Mouse (Mus musculus) ovary, postnatal 10 days (tissue): ENCODE measurements around the gene Olfr1441.

Experiments
- DNase-seq: peaks from one replicate; pipeline ENCODE4 v3.0.0; 2022; ENCODE audit warnings: low spot score

The Olfr1441 gene

DNA sequence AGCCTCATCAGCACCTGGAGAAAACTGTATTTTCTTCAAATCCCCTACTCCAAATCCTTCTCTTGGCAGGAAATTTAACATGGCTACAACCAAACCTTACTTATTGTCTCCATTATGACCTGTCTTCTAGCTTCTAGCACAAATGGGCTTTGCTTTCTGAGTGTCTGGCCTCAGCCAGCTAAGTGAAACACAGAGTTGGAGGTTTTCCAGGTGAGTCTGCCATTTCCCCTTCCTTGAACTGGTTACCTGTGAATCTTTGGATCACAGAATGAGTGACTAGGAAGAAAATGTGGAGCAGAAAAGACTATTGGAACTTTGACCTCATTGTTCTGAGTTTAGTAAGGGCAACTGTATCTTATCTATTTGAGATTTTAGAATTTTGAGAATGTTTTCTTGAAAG lies at the start of gene Olfr1441:
Olfr1441 (plus strand) TSS at position 73 of the 400 bp plus-strand sequence.
- DNase-seq: no peak

DNA sequence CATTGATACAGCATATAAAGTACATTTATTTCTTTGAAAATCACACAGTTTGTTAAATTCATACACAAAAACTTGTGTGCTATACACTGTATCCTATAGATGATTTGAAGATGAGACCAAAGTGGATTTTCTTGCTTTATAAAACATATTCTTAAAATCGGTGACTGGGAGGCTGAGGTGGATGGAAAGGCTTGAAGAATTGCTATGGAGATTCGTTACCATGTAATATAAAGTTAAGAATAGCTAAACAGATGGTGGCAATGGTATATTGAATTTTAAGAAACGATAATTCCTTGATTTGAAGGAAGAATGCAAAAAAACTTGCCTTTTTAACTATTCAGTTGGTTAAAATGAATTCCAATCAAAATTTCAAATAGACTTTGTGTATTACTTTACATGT lies 44.2 kb upstream of the Olfr1441 start:
- no peak for DNase-seq

DNA sequence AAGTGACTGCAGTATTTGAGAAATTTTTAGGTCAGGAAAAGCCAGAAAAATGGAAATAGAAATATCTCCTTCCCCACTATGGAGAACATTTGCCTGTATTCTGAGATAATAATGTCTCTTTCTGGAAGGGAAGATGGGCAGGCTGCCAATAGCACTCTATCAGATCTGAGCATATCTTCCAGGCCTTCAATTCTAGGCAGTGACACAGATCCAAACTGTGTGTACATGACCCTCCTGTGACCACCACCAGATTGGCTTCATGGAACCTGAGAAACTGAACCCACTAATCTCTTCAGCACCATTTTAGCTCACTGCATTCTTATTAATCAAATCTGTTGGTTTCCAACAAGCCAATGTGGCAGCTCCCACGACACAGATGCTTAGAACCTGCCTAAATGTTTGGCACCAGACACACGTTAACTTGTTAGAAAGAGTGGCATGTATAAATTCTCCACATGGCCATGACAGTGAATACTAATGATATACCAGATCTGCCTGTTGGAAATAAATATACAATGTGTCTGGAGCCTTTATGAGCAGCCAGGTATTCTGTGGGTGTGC lies 42.7 kb upstream of the Olfr1441 start:
- DNase-seq: no peak

DNA sequence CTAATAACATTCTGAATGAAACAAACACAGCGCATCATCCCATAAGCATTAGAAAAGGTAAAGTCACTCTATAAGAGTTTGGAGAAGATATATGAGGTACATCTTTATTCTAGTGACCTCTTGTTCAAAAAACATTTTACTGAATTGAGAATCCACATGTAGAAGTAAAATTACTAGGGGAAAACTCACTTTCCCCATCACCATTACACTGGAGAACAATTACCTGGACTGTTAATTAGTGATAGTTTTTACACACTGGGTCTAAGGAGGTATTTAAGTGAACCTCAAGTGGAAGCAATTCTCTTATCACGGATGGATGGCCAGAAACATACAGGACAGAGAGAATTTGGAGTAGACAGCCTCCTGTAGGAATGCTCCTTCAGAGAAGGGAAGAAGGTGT lies 30.3 kb upstream of the Olfr1441 start, which contains the start of gene Olfr1440:
Olfr1440 (plus strand) TSS at position 301 of the 400 bp plus-strand sequence.
- DNase-seq: no peak

DNA sequence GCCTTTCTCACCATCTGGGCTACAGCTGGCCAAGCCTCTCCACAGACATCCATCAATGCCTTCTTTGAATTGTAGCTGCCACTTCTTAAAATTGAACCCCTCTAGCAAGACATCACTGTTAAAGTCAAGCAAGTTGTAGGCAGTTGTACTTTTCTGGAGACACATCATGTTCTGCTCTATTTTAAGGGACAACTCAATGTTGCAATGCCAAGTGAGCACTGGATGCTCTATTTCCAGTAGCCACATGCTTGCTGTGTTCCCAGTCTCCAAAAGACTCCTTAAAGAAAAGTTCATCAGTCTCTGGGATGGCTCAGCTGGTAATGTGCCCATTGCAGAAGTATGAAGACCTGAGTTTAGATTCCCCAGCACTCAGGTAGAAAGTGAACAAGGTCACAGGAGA lies 3.5 kb upstream of the Olfr1441 start:
- DNase-seq: no peak

DNA sequence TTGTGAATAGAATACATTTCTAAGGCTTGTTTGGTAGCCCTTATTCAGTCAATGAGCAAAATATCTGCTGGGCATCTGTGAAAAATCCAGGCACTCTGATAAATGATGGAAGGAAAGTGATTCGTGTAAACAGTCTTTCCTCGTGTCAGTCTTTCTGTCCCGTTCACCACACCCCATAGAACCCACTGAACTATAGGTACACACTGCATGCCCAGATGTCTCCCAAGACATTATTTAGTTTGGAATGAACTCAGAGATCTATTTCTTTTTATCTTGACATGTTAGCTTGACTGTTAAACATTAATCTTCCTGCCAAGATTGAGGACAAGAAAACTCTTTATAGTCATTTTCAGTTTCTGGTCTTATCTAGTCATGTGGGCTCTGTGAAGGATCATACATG lies 1.1 kb downstream of the Olfr1441 start:
- DNase-seq: no peak

DNA sequence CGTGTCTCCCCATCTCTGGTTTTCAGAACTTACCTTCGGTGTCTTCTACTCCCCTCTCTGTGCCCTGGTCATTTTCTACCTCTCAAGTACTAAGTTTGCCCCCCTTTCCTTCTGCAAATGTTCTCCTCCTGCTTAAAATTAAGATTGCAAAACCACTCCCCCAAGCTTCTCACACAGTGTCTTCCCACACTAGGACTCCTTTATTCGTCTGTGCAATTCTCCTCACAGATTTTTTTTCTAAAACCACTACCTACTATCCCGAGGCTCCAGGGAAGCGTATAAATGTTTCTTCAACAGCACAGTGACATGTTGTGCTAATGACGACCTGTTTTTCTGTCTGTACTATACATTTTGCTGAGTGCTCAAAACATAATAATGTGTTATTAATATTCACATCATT lies 3.3 kb downstream of the Olfr1441 start:
- DNase-seq: no peak

DNA sequence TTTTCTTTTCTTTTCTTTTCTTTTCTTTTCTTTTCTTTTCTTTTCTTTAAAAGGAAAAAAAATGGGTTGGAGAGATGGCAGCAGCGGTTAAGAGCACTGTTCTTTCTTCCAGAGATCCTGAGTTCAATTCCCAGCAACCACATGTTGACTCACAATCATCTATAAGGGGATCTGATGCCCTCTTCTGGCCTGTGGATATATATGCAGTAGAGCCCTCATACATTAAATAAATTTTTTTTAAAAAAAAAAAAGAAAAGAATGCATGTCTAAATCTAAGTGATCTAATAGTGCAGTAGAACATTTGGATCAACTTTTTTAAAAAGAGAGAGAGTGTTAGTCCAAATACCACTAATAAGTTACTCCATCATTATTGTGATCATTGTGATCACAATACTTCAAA lies 4.4 kb downstream of the Olfr1441 start:
- no peak for DNase-seq

DNA sequence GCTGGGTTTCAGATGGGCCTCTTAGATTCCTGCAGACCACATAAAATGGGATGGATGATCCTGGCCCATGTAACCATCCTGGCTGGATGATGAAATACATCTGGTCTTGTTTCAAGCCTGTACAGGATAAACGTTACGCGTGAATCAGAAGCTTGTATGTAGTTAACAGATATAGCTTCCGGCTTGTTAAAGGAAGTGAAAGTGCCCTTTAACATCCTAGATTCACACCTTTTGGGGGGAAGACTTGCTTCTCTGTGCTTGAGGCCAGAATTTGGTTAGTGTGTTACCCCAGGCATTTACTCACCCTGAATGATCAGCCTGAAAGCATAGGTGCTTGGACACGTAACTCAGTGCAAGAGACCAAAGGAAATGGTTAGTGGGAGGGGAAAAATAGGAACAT lies 9.9 kb downstream of the Olfr1441 start:
- no peak for DNase-seq

DNA sequence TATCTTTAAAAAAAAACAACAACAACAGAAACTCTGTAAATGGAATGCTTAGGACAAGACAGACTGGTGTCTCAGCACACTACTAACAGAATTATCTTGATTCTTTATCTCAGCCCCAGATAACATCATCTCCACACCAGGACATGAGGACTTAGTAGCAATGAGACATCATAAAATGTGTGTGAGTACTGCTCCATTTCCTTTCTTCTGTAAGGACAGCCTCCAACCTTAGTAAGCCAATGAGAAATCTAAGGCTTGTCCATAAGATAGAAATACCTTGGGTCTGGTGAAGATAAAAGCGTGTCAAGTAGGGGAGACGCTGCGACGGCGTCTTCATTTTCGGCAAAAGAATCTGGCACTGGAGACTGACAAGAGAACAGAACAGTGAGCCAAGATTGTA lies 10.4 kb downstream of the Olfr1441 start, which contains the start of gene Pfpl:
Pfpl (plus strand) TSS at position 301 of the 400 bp plus-strand sequence.
- DNase-seq: no peak

DNA sequence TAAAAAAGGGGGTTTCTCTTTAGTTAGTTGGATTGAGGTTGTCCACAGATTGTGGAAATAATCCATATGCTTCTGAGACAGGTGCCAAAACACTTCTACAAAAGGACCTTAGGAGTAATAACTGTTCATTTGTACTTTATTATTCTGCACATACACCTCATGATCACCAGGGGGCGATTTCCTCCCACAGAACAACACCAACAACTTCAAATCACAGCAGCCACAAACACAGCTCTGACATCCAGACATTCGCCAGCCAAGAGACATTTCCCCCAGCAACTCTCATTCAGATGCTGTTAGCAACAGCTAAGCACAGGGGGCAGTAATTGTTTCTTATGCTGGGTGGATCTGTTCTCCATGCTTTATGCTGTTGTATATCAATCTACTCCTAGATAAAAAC lies 15.8 kb downstream of the Olfr1441 start:
- no peak for DNase-seq

DNA sequence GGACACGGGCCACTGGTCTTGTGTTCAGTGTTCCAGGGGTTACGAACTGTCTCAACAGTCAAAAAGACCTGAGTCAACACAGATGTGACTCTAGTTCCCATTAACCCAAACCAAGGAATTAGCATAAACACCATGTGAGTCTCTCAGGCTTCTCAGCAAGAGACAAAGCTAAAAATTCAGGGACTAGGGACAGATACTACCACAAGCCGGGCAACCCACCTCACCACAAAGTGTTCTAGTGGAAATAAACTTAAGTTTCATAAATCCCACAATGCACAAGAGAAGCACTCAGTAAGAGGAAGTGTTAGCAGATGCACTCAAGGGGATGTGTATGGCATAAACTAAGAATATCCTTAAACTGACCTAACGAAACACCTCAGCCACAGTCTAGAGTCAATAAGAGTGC lies 17.8 kb downstream of the Olfr1441 start:
- no peak for DNase-seq

DNA sequence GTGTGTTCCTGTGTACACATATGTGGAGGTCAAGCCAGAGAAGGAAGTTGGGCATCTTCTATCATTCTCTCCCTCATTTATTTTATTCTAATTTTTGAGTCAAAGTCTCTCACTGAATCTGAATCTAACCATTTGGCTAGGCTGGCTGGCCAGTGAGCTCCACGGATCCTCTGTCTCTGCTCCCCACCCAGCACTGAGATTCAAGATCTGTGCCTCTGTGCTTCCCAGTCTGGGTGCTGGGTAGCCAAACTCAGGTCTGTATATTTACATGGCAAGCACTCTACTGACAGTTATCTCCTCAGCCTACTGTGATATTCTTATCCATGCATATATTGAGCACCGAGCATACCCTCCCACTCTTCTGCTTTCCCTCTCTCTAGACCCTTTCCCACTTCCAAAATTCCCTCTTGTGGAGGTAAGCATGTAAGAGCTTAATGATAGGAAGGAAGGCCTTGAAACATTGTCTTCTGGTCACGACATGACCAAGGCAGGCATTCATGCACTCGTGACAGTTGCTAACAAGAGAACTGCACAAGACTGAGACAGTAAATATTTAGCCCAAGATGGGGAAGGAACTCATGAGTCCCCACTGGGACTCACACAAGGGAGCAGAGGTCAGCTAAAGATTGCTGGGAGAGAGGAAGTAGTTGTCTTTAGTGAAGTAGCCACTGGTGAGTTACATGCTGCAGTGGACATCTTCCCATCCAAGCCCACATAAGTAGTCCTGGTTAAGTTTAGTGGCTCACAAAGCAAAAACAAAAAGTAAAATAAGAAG lies 18.7 kb downstream of the Olfr1441 start:
- no peak for DNase-seq

DNA sequence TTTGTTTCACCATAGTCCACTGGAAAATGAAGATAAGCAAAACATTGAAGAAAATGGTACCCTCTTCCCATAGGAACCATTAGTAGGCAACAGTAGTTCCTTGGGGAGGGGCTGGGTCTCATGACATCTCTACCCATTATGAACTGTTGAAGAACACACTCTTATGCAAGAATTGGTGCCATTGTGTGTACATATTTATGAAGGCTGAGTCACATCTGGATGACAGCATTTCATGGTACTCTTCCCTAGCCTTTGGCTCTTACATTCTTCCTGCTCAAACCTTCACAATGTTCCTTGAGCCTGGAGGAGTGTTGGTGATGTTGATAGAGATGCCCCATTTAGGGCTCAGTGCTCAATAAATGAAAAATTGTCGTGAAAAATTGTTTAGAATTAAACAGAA lies 22.3 kb downstream of the Olfr1441 start:
- no peak for DNase-seq

DNA sequence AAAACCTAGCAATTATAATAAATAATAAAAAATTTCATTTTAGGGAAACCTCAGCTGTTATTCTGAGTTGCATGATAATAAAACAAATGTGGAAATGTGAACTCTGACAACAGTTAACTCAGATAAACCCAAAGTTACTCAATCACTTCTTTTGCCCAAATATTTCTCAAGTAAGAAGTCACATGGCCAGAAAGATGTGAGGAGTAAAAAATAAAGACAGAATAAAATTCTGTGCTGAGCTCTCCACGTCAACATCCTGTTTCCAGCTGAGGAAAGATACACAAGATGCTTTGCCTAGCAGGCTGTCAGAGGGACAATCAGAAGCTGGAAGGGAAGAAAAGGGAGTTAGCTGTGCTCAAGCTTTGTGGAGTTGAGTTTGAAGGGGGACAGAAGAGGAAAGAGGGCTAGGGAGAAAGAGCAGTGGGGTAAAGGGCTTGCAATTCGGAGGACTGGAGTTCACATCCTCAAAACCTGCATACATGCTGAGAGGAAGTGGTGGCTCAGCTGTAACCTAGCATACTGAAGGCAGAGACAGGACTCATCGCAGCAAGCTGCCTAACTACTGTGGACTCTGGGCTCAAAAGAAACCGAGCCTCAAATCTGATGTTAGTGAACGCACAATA lies 23.0 kb downstream of the Olfr1441 start:
- DNase-seq: no peak

DNA sequence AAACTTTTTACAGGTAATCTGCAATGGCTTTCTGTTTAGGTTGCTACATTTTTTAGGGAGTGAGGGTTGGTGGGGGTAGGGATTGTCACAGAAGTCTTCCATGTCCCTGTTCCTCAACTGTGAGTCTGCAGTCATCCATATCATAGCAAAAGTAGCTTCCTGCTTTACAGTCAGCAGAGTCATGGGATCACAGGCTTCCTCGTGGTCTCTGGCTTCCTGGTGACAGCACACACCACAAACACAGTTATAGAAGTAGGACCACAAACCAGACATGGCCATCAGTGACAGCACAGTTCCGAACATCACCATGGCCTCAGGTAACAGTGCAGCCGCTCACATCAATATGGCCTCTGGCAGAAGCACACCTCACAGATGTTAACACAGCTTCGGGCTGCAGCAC lies 25.3 kb downstream of the Olfr1441 start:
- no peak for DNase-seq

DNA sequence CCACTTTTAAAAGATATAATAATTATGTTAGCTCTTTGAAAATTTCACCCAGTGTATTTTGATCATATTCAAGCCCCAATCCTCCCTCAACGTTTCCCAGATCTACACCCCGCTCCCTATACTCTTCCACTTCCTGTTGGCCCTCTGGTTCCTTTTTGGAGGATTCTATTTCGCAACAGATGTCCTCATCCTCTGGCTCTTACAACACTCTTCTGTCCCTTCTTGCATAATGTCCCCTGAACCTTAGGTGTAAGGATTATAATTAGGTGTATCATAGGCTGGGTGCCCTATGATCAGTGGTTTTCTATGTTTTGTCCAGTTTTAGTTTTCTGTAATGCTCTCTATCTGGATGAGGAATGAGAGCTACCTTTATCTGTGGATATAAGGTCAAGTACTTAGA lies 27.8 kb downstream of the Olfr1441 start:
- DNase-seq: no peak

DNA sequence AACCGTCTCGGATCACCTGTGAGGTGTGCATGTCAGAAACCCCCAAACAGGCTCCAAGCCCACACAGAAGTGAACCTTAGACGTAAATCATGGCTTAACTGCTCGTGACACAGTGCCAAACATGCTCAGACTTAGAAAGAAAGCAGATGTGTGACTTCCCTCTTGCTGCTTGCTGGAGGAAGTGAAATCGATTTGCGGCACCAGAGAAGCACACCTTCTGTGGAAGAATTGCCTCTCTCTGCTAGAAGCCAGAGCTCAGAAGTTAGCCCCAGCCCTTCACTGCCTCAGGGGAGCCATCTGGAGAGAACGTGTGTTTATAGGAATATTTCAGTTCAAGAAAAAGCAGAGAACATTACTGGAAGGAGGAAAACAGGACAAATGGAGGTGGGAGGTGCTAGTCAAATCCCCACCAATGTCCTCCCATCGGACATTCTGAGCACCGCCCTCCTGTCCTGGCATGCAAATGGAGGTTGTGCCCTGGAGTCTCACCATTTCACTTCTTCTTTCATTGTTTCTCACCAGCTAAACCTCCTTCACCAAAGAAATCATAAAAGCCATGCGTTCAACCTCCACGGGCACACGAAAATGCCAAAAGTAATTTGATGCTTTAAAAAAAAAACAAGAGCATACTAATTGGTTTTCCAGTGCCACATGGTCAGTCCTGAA lies 40.3 kb downstream of the Olfr1441 start:
- DNase-seq: no peak

DNA sequence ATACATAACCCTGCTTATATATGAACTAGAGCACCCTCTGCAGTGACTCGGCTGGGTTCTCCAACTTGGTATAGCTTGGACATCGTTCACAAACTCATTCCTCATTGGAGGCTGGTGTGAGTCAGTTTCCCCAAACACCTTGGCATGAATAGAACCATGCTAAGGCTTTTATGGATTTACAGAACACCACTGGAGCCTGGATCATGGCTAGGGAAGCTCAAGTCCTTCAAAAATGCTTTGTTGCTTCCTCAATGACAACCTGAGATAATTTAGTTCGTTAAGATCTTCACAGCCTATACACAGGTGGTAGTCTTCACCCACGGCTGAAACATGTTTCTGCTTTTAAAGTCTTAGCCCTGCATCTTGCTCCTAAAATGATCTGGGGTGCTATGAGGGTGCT lies 42.3 kb downstream of the Olfr1441 start:
- no peak for DNase-seq

DNA sequence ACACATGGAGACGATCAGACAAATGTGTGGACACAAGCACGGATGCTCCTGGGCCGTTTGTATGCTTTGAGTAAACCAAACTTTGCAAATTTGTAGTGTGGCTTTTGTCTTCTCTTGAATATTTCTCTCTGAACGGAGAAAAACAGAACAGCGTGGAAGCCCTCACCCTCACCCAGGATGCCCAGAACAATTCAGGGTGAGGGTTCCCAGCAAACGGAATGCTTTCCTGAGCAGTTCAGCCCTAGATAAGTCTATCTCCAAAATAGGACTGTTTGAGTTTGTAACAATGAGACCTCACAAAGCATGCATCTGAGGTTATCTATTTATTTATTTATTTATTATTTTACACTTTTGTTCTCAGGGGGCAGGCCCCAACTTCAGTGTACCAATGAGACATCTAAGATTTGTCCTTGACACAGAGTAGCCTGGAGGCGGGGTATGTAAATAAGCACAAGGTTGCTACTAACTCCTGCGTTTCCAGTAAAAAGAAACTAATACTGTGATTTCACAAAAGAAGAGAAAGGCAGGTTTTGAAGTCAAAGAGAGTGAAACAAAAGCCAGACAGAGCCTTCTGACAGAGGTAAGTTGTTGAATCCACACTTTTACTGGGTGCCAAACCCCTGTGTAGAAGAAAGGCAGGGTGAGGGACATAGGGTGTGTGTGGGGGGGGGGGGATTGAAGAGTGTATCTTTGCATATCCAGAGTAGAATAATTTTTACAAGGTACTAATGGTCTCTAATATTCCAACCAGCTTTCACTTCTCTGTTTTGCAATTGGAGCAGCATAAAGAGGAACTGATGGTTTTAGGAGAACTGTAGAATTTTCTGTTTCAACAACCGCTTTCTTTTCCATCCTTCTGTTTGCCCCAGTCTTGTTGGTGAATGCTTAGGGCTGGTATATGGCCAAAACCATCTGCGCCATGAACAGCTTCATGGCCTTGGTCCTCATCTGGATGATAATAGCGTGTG lies 43.3 kb downstream of the Olfr1441 start, which contains the start of gene Mpeg1:
Mpeg1 (plus strand) TSS at position 498 of the 968 bp plus-strand sequence.
- DNase-seq: no peak
